Mouse (Mus musculus): ENCODE measurements at regions not wholly inside any gene's neighbourhood (a gene's known extent, or its start where the extent isn't known, plus 50 kb on each side); places are given as distances from the start of the nearest gene placed in this dataset.

DNA sequence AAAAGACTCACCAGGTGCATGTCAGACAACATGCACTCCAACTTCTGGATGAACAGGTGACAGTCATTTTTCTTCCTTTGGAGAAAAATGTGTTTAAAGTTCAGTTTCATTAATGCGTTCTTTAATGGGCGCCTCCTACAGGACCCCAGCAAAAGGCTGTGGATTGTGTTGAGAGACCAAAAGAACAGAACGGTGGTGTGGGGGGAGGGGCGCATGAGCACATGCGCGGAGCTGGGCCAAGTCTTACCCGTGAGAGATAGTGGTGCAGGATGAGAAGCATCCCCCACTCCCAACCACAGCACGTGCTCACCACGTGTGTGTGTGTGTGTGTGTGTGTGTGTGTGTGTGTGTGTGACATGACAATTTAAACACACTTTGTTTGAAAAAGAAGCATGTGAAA lies 371.0 kb downstream of the Plekhb2 start:
- Histone ChIP-seq H3K27me3 (ENCODE audit: control insufficient read depth in 1 of 2, insufficient read depth in 2 of 2, low read length in 2 of 2) (no peaks in the 10 kb centered on the region), H3K27ac (ENCODE audit: control insufficient read depth, low read depth, low read length) (no peak overlapping the region), H3K9ac (ENCODE audit: control insufficient read depth, low read depth, low read length, poor library complexity, severe bottlenecking) (no peak overlapping the region), H3K79me2 (ENCODE audit: control insufficient read depth, insufficient read depth, low read length, poor library complexity) (no peaks in the 10 kb centered on the region), H3K9me3 (replicated peaks; ENCODE audit: insufficient read depth, low read length) (no peaks in the 10 kb centered on the region), H3K4me1 (ENCODE audit: control insufficient read depth in 1 of 2, insufficient read depth in 2 of 2, low read length in 2 of 2) (no peaks in the 10 kb centered on the region), H3K36me3 (ENCODE audit: control insufficient read depth in 1 of 2, insufficient read depth in 2 of 2, low read length in 2 of 2) (no peaks in the 10 kb centered on the region), H3K4me3 (ENCODE audit: control insufficient read depth in 1 of 2, insufficient read depth in 1 of 2, low read depth in 2 of 2, low read length in 2 of 2) (no peak overlapping the region)
- DNase-seq (ENCODE audit: low read depth, low spot score) = no peak
- TF ChIP-seq GATA1 (IDR thresholded peaks at IDR 0.05; ENCODE audit: low read depth, low read length) = no peak
- no peak for TF ChIP-seq MAX (IDR thresholded peaks at IDR 0.05; ENCODE audit: low read length)
- no peak for TF ChIP-seq ZMIZ1 (IDR thresholded peaks at IDR 0.05; ENCODE audit: low read depth, low read length)
- TF ChIP-seq BHLHE40 (IDR thresholded peaks at IDR 0.05; ENCODE audit: borderline replicate concordance, low read depth, low read length) = no peak
- TF ChIP-seq MEF2A (IDR thresholded peaks at IDR 0.05; ENCODE audit: extremely low read depth, insufficient replicate concordance, low read depth, low read length, poor library complexity, severe bottlenecking) = no peak
- no peak for TF ChIP-seq POLR2AphosphoS2 (IDR thresholded peaks at IDR 0.05; ENCODE audit: low read length)
- no peak for TF ChIP-seq MAFK (IDR thresholded peaks at IDR 0.05; ENCODE audit: borderline replicate concordance, low read depth, low read length)
- TF ChIP-seq JUND (IDR thresholded peaks at IDR 0.05; ENCODE audit: low read depth, low read length) = no peak
- TF ChIP-seq RCOR1 (IDR thresholded peaks at IDR 0.05; ENCODE audit: low read depth, low read length) = no peak
- no peak for TF ChIP-seq TCF12 (IDR thresholded peaks at IDR 0.05; ENCODE audit: low read depth, low read length)
- no peak for TF ChIP-seq ZNF384 (IDR thresholded peaks at IDR 0.05; ENCODE audit: low read depth, low read length)
- TF ChIP-seq TBP (IDR thresholded peaks at IDR 0.05; ENCODE audit: low read depth, low read length) = no peak
- TF ChIP-seq CHD1 (IDR thresholded peaks at IDR 0.05; ENCODE audit: low read depth, low read length) = no peak
- no peak for TF ChIP-seq NRF1 (IDR thresholded peaks at IDR 0.05; ENCODE audit: insufficient read depth, low read depth, low read length, poor library complexity, severe bottlenecking)
- TF ChIP-seq UBTF (IDR thresholded peaks at IDR 0.05; ENCODE audit: borderline replicate concordance, insufficient read depth, low read depth, low read length) = no peak
- no peak for TF ChIP-seq USF2 (IDR thresholded peaks at IDR 0.05; ENCODE audit: borderline replicate concordance in 1 of 2, insufficient read depth in 1 of 2, low read depth in 1 of 2, low read length in 2 of 2)
- no peak for TF ChIP-seq ZC3H11A (IDR thresholded peaks at IDR 0.05; ENCODE audit: low read depth, low read length)
- no peak for TF ChIP-seq CTCF (IDR thresholded peaks at IDR 0.05 in 2 of 3, conservative IDR thresholded peaks at IDR 0.05 in 1 of 3; ENCODE audit: control insufficient read depth in 1 of 3, insufficient read depth in 1 of 3, low read depth in 2 of 3, low read length in 3 of 3, poor library complexity in 1 of 3, severe bottlenecking in 1 of 3)
- no peak for TF ChIP-seq TAL1 (IDR thresholded peaks at IDR 0.05; ENCODE audit: low read length)
- no peak for TF ChIP-seq USF1 (IDR thresholded peaks at IDR 0.05; ENCODE audit: low read depth, low read length)

DNA sequence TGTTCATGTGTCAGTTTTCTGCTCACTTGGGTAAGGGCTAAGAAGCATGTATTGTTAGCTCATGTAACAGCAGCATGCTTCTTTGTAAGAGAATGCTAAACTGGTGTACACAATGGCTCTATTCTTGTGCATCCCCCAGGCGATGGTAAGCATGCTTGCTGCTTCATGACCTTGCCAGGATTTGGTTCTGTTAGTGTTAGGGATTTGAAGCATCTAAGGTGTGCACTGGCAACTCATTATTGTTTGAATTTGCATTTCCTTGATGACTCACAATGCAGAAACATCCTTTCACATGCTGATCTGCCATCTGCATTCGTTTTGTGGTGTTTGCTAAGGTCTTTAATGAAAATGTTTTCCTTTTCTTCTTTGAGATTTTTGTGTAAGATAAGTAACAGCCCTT lies 382.8 kb downstream of the Plekhb2 start:
- Histone ChIP-seq H3K27ac (ENCODE audit: control insufficient read depth, low read depth, low read length) (no peak overlapping the region), H3K27me3 (ENCODE audit: control insufficient read depth in 1 of 2, insufficient read depth in 2 of 2, low read length in 2 of 2) (no peaks in the 10 kb centered on the region), H3K9me3 (replicated peaks; ENCODE audit: insufficient read depth, low read length) (no peaks in the 10 kb centered on the region), H3K4me3 (ENCODE audit: control insufficient read depth in 1 of 2, insufficient read depth in 1 of 2, low read depth in 2 of 2, low read length in 2 of 2) (no peak overlapping the region), H3K36me3 (ENCODE audit: control insufficient read depth in 1 of 2, insufficient read depth in 2 of 2, low read length in 2 of 2) (no peaks in the 10 kb centered on the region), H3K9ac (ENCODE audit: control insufficient read depth, low read depth, low read length, poor library complexity, severe bottlenecking) (no peak overlapping the region), H3K4me1 (ENCODE audit: control insufficient read depth in 1 of 2, insufficient read depth in 2 of 2, low read length in 2 of 2) (no peaks in the 10 kb centered on the region), H3K79me2 (ENCODE audit: control insufficient read depth, insufficient read depth, low read length, poor library complexity) (no peaks in the 10 kb centered on the region)
- TF ChIP-seq POLR2AphosphoS2 (IDR thresholded peaks at IDR 0.05; ENCODE audit: low read length) (no peak), ELF1 (IDR thresholded peaks at IDR 0.05; ENCODE audit: low read depth, low read length) (no peak), JUND (IDR thresholded peaks at IDR 0.05; ENCODE audit: low read depth, low read length) (no peak), SMC3 (IDR thresholded peaks at IDR 0.05; ENCODE audit: low read depth, low read length) (no peak)
- no peak for DNase-seq (ENCODE audit: low read depth, low spot score)
